Mouse (Mus musculus) neural tube, embryonic 13.5 days (tissue): ENCODE measurements around the gene Grik4. TPM values are rescaled to one million over a fixed set of nuclear protein-coding genes. Genes with fewer than 3 reads are reported as not detected.

Source experiments
- ATAC-seq: fragments of 200-750 bp; cut with Nextera tagmentation; 2 replicates; pipeline ENCODE4 v1.8.0; 2017; ENCODE audit warnings: low read depth, mild to moderate bottlenecking, moderate TSS enrichment, moderate library complexity
- H3K27ac ChIP-seq: fragments of 300-500 bp; sonication (generic); replicated peaks from 2 replicates; pipeline ENCODE4 v1.5.1; 2015; ENCODE audit warnings: moderate library complexity, mild to moderate bottlenecking, inconsistent platforms
- H3K27me3 ChIP-seq: fragments of 300-500 bp; sonication (generic); 2 replicates; pipeline ENCODE4 v1.6.1; 2015; ENCODE audit warnings: mild to moderate bottlenecking, inconsistent platforms
- H3K36me3 ChIP-seq: fragments of 300-500 bp; sonication (generic); 2 replicates; pipeline ENCODE4 v1.6.1; 2015; ENCODE audit warnings: mild to moderate bottlenecking, inconsistent platforms
- H3K4me1 ChIP-seq: fragments of 300-500 bp; sonication (generic); replicated peaks from 2 replicates; pipeline ENCODE4 v1.6.1; 2015; ENCODE audit warnings: inconsistent platforms
- H3K4me2 ChIP-seq: fragments of 300-500 bp; sonication (generic); 2 replicates; pipeline ENCODE4 v1.6.1; 2015; ENCODE audit warnings: inconsistent platforms, mild to moderate bottlenecking, moderate library complexity
- H3K4me3 ChIP-seq: fragments of 300-500 bp; sonication (generic); 2 replicates; pipeline ENCODE4 v1.5.1; 2015; ENCODE audit warnings: mild to moderate bottlenecking, inconsistent platforms
- H3K9ac ChIP-seq: fragments of 300-500 bp; sonication (generic); 2 replicates; pipeline ENCODE4 v1.6.1; 2015; ENCODE audit warnings: moderate library complexity, mild to moderate bottlenecking, inconsistent platforms
- H3K9me3 ChIP-seq: fragments of 300-500 bp; sonication (generic); 2 replicates; pipeline ENCODE4 v1.6.1; 2016; ENCODE audit warnings: inconsistent platforms
- WGBS: fragments of 180-500 bp; shearing (Covaris S2); methylation state at CpG from one replicate; pipeline ENCODE4 v1.1.7; 2015; 5-methylcytosine and 5-hydroxymethylcytosine counted together
- polyA plus RNA-seq: library from polyadenylated mRNA; unstranded; fragments of >200 nt; fragmentation: Nextera tagmentation; extraction: Ambion mirVana; gene quantifications from 2 replicates; pipeline ENCODE4 v1.2.1, GENCODE M21; 2015

Grik4 gene
- polyA plus RNA-seq, 1 experiment from 2014 or later: 8.3 TPM

- 94% methylated on average over 5 of the region's 5 CpGs for WGBS
- no peak for ATAC-seq
- Histone ChIP-seq H3K4me1 (peaks cover 50% of the 10 kb centered on the region), H3K4me3 (no peak overlapping the region), H3K36me3 (no peaks in the 10 kb centered on the region), H3K9ac (no peak overlapping the region), H3K4me2 (no peak overlapping the region), H3K27me3 (no peaks in the 10 kb centered on the region), H3K9me3 (no peaks in the 10 kb centered on the region), H3K27ac (no peak overlapping the region)
These were observed 217.1 kb downstream of the Grik4 start for GRCm38 (mm10) chr9:42727186-42727585.

- Histone ChIP-seq H3K9me3 (no peaks in the 10 kb centered on the region), H3K4me2 (no peak overlapping the region), H3K27me3 (no peaks in the 10 kb centered on the region), H3K36me3 (no peaks in the 10 kb centered on the region), H3K9ac (no peak overlapping the region), H3K4me1 (peaks cover 53% of the 10 kb centered on the region), H3K27ac (no peak overlapping the region), H3K4me3 (no peak overlapping the region)
- WGBS: 64% methylated on average over 7 of the region's 7 CpGs
- ATAC-seq: no peak
These were observed 220.2 kb downstream of the Grik4 start for GRCm38 (mm10) chr9:42724099-42724498.

- Histone ChIP-seq H3K27me3 (no peaks in the 10 kb centered on the region), H3K27ac (0 out of 2 replicates have a peak overlapping the region, but pooled peaks have one; percentile 2), H3K9me3 (no peaks in the 10 kb centered on the region), H3K4me3 (no peak overlapping the region), H3K36me3 (no peaks in the 10 kb centered on the region), H3K9ac (no peak overlapping the region), H3K4me2 (no peak overlapping the region), H3K4me1 (peaks cover 49% of the 10 kb centered on the region)
- ATAC-seq: no peak; the same call in 1 of the 2 replicates
- WGBS: 23% methylated on average over 4 of the region's 4 CpGs
These were observed 221.8 kb downstream of the Grik4 start for GRCm38 (mm10) chr9:42722501-42722900.

- Histone ChIP-seq H3K27me3 (no peaks in the 10 kb centered on the region), H3K36me3 (no peaks in the 10 kb centered on the region), H3K4me2 (no peak overlapping the region), H3K9ac (no peak overlapping the region), H3K27ac (no peak overlapping the region), H3K4me3 (no peak overlapping the region), H3K9me3 (no peaks in the 10 kb centered on the region), H3K4me1 (peaks cover 49% of the 10 kb centered on the region)
- no peak for ATAC-seq
- 91% methylated on average over 9 of the region's 9 CpGs for WGBS
These were observed 222.6 kb downstream of the Grik4 start for GRCm38 (mm10) chr9:42721718-42722117.

GRCm38 (mm10) chr9:42721146-42721545 lies 223.1 kb downstream of the Grik4 start:
- no peak overlapping the region for H3K9ac ChIP-seq
- peaks cover 49% of the 10 kb centered on the region for H3K4me1 ChIP-seq
- no peaks in the 10 kb centered on the region for H3K27me3 ChIP-seq
- no peak overlapping the region for H3K4me3 ChIP-seq
- 85% methylated on average over 4 of the region's 4 CpGs for WGBS
- H3K4me2 ChIP-seq: no peak overlapping the region
- ATAC-seq: no peak
- H3K9me3 ChIP-seq: no peaks in the 10 kb centered on the region
- H3K27ac ChIP-seq: no peak overlapping the region
- no peaks in the 10 kb centered on the region for H3K36me3 ChIP-seq

GRCm38 (mm10) chr9:42713912-42714311 lies 230.4 kb downstream of the Grik4 start:
- Histone ChIP-seq H3K27me3 (no peaks in the 10 kb centered on the region), H3K4me1 (peaks cover 17% of the 10 kb centered on the region; the same call in 1 of the 2 replicates), H3K36me3 (no peaks in the 10 kb centered on the region), H3K4me2 (no peak overlapping the region), H3K9me3 (no peaks in the 10 kb centered on the region), H3K4me3 (no peak overlapping the region), H3K9ac (no peak overlapping the region), H3K27ac (no peak overlapping the region)
- ATAC-seq: no peak
- WGBS: 85% methylated on average over 8 of the region's 8 CpGs

GRCm38 (mm10) chr9:42705848-42706247 lies 238.4 kb downstream of the Grik4 start:
- Histone ChIP-seq H3K4me1 (peaks cover 29% of the 10 kb centered on the region), H3K27me3 (no peaks in the 10 kb centered on the region), H3K4me2 (no peak overlapping the region), H3K36me3 (no peaks in the 10 kb centered on the region), H3K27ac (no peak overlapping the region), H3K9ac (no peak overlapping the region), H3K9me3 (no peaks in the 10 kb centered on the region), H3K4me3 (no peak overlapping the region)
- ATAC-seq: no peak
- WGBS: 75% methylated on average over 7 of the region's 7 CpGs

GRCm38 (mm10) chr9:42703191-42703854 lies 241.0 kb downstream of the Grik4 start:
- 14% methylated on average over 8 of the region's 8 CpGs for WGBS
- no peak overlapping the region for H3K4me3 ChIP-seq
- H3K9me3 ChIP-seq: peaks cover 5% of the 10 kb centered on the region
- 0 out of 2 replicates have a peak, but pooled peaks have one; percentile 38 for ATAC-seq
- no peaks in the 10 kb centered on the region for H3K27me3 ChIP-seq
- peak overlapping the region; percentile 54; the same call in 1 of the 2 replicates for H3K27ac ChIP-seq
- H3K36me3 ChIP-seq: no peaks in the 10 kb centered on the region
- H3K4me2 ChIP-seq: no peak overlapping the region
- no peak overlapping the region for H3K9ac ChIP-seq
- H3K4me1 ChIP-seq: peaks cover 29% of the 10 kb centered on the region

GRCm38 (mm10) chr9:42702231-42703132 lies 241.8 kb downstream of the Grik4 start:
- peak; percentile 37; the same call in 1 of the 2 replicates for ATAC-seq

GRCm38 (mm10) chr9:42701729-42702128 lies 242.6 kb downstream of the Grik4 start:
- Histone ChIP-seq H3K27ac (no peak overlapping the region), H3K4me2 (no peak overlapping the region), H3K4me3 (no peak overlapping the region), H3K9ac (no peak overlapping the region), H3K9me3 (peaks cover 6% of the 10 kb centered on the region), H3K27me3 (no peaks in the 10 kb centered on the region), H3K36me3 (no peaks in the 10 kb centered on the region), H3K4me1 (peaks cover 29% of the 10 kb centered on the region)
- ATAC-seq: no peak
- WGBS: 83% methylated on average over 5 of the region's 5 CpGs

More at GRCm38 (mm10) chr9:42702231-42703132, 241.8 kb downstream of the Grik4 start:
- H3K36me3 ChIP-seq: no peaks in the 10 kb centered on the region
- H3K4me3 ChIP-seq: no peak overlapping the region
- 61% methylated on average over 11 of the region's 11 CpGs for WGBS
- H3K27ac ChIP-seq: no peak overlapping the region
- no peak overlapping the region for H3K4me2 ChIP-seq
- H3K9ac ChIP-seq: no peak overlapping the region
- no peaks in the 10 kb centered on the region for H3K27me3 ChIP-seq
- H3K9me3 ChIP-seq: peaks cover 6% of the 10 kb centered on the region
- peaks cover 29% of the 10 kb centered on the region for H3K4me1 ChIP-seq

- 58% methylated on average over 8 of the region's 8 CpGs for WGBS
- Histone ChIP-seq H3K9me3 (no peaks in the 10 kb centered on the region), H3K27me3 (no peaks in the 10 kb centered on the region), H3K4me2 (no peak overlapping the region), H3K9ac (no peak overlapping the region), H3K36me3 (no peaks in the 10 kb centered on the region), H3K27ac (peak overlapping the region; percentile 19; the same call in 1 of the 2 replicates), H3K4me1 (peaks cover 10% of the 10 kb centered on the region), H3K4me3 (no peak overlapping the region)
- peak; percentile 56; the same call in 1 of the 2 replicates for ATAC-seq
These were observed 251.3 kb downstream of the Grik4 start for GRCm38 (mm10) chr9:42693024-42693423.

GRCm38 (mm10) chr9:42688143-42688542 lies 256.1 kb downstream of the Grik4 start:
- no peak overlapping the region for H3K4me3 ChIP-seq
- no peak overlapping the region for H3K4me2 ChIP-seq
- H3K27me3 ChIP-seq: no peaks in the 10 kb centered on the region
- no peak for ATAC-seq
- no peaks in the 10 kb centered on the region for H3K36me3 ChIP-seq
- no peak overlapping the region for H3K9ac ChIP-seq
- 30% methylated on average over 4 of the region's 4 CpGs for WGBS
- peaks cover 16% of the 10 kb centered on the region for H3K4me1 ChIP-seq
- H3K9me3 ChIP-seq: no peaks in the 10 kb centered on the region
- H3K27ac ChIP-seq: no peak overlapping the region
